Mouse (Mus musculus) myocyte (in vitro differentiated cells): Measurements from ENCODE around the gene Mras.

Experiments used
- CEBPB ChIP-seq: IDR thresholded peaks from 2 replicates; pipeline ENCODE4 v1.6.1; 2011; ENCODE audit warnings: mild to moderate bottlenecking, moderate library complexity; ENCODE audit not compliant: poor library complexity, insufficient read depth, severe bottlenecking
- E2F4 ChIP-seq: IDR thresholded peaks from one replicate; pipeline ENCODE4 v1.6.1; 2011; ENCODE audit warnings: mild to moderate bottlenecking, control low read depth, moderate library complexity; ENCODE audit not compliant: insufficient read depth
- MYOD1 ChIP-seq, 3 experiments: IDR thresholded peaks; one replicate each; pipeline ENCODE4 v1.6.1; 2011; ENCODE audit warnings: control low read depth in 2 of 3, low read depth in 2 of 3, mild to moderate bottlenecking in 2 of 3, moderate library complexity in 1 of 3; ENCODE audit not compliant: insufficient read length in 2 of 3, control insufficient read depth in 1 of 3
- MYOG ChIP-seq, 3 experiments: IDR thresholded peaks; one replicate each; pipeline ENCODE4 v1.6.1; 2011; ENCODE audit warnings: control low read depth in 2 of 3, low read depth in 2 of 3, mild to moderate bottlenecking in 2 of 3; ENCODE audit not compliant: insufficient read length in 2 of 3, control insufficient read depth in 1 of 3, insufficient read depth in 1 of 3
- POLR2A ChIP-seq: IDR thresholded peaks from one replicate; pipeline ENCODE4 v1.6.1; 2011; ENCODE audit warnings: low read depth, mild to moderate bottlenecking, control low read depth, moderate library complexity; ENCODE audit not compliant: insufficient read length
- POLR2AphosphoS2 ChIP-seq: IDR thresholded peaks from one replicate; pipeline ENCODE4 v1.6.1; 2011; ENCODE audit warnings: low read depth, control low read depth; ENCODE audit not compliant: insufficient read length
- USF1 ChIP-seq: IDR thresholded peaks from one replicate; pipeline ENCODE4 v1.6.1; 2011; ENCODE audit warnings: low read depth, mild to moderate bottlenecking, control low read depth, moderate library complexity

GRCm38 (mm10) chr9:99434892-99435618, 2.1 kb downstream of the Mras start:
- TF ChIP-seq POLR2A (no peak), USF1 (no peak), POLR2AphosphoS2 (no peak), MYOG (IDR thresholded peaks at IDR 0.05; ENCODE audit: control insufficient read depth in 1 of 3, insufficient read depth in 1 of 3, insufficient read length in 2 of 3, low read depth in 2 of 3) (no peak), MYOD1 (IDR thresholded peaks at IDR 0.05; ENCODE audit: control insufficient read depth in 1 of 3, insufficient read length in 2 of 3, low read depth in 2 of 3) (no peak), CEBPB (no peak), E2F4 (no peak)
